Mouse (Mus musculus): Measurements from ENCODE around the gene Rnf227. TPM values are rescaled to one million over a fixed set of nuclear protein-coding genes. Genes with fewer than 3 reads are reported as not detected.
A peak's percentile ranks its signal among the peaks of the same experiment; 100 is the strongest.

Rnf227 gene
- total and polyA plus RNA-seq, 2 experiments from 2014 or later, result 127 to 241 TPM

GRCm38 (mm10) chr11:69356544-69356943, 16.3 kb downstream of the Rnf227 start:
- TF ChIP-seq CTCF (IDR thresholded peaks at IDR 0.05; ENCODE audit: low read depth), result no peak

GRCm38 (mm10) chr11:69357690-69358089, 17.4 kb downstream of the Rnf227 start:
- no peak for TF ChIP-seq CTCF (IDR thresholded peaks at IDR 0.05; ENCODE audit: low read depth)
- no peak for ATAC-seq
- peaks cover 85% of the 10 kb centered on the region for H3K36me3 ChIP-seq (ENCODE audit: insufficient read depth, low read length)
- DNase-seq (ENCODE audit: low spot score), result no peak
- H3K4me2 ChIP-seq (ENCODE audit: low read depth, low read length), result no peak overlapping the region
- no peak overlapping the region for H3K27ac ChIP-seq
- no peaks in the 10 kb centered on the region for H3K9me3 ChIP-seq (ENCODE audit: low read length)
- H3K4me3 ChIP-seq (ENCODE audit: low read length), result no peak overlapping the region
- no peaks in the 10 kb centered on the region for H3K27me3 ChIP-seq (ENCODE audit: insufficient read depth, low read length)
- no peaks in the 10 kb centered on the region for H3K4me1 ChIP-seq (ENCODE audit: insufficient read depth, low read length)
- no peak overlapping the region for H3K9ac ChIP-seq (replicated peaks; ENCODE audit: low read length)
- 94% methylated on average over 12 of the region's 12 CpGs for WGBS

More at GRCm38 (mm10) chr11:69356544-69356943, 16.3 kb downstream of the Rnf227 start:
- 91% methylated on average over 5 of the region's 5 CpGs for WGBS
- Histone ChIP-seq H3K4me2 (ENCODE audit: low read depth, low read length) (no peak overlapping the region), H3K36me3 (ENCODE audit: insufficient read depth, low read length) (peaks cover 95% of the 10 kb centered on the region), H3K27me3 (ENCODE audit: insufficient read depth, low read length) (no peaks in the 10 kb centered on the region), H3K4me3 (ENCODE audit: low read length) (no peak overlapping the region), H3K27ac (no peak overlapping the region), H3K4me1 (ENCODE audit: insufficient read depth, low read length) (no peaks in the 10 kb centered on the region), H3K9ac (replicated peaks; ENCODE audit: low read length) (no peak overlapping the region), H3K9me3 (ENCODE audit: low read length) (no peaks in the 10 kb centered on the region)
- ATAC-seq, result no peak
- DNase-seq (ENCODE audit: low spot score), result no peak

- H3K9me3 ChIP-seq (ENCODE audit: low read length), result no peaks in the 10 kb centered on the region
- no peak overlapping the region for H3K4me3 ChIP-seq (ENCODE audit: low read length)
- no peaks in the 10 kb centered on the region for H3K27me3 ChIP-seq (ENCODE audit: insufficient read depth, low read length)
- peaks cover 21% of the 10 kb centered on the region for H3K4me1 ChIP-seq (ENCODE audit: insufficient read depth, low read length)
- H3K4me2 ChIP-seq (ENCODE audit: low read depth, low read length), result no peak overlapping the region
- no peak overlapping the region for H3K27ac ChIP-seq
- no peak for ATAC-seq
- H3K36me3 ChIP-seq (ENCODE audit: insufficient read depth, low read length), result peaks cover 49% of the 10 kb centered on the region
- WGBS, result 33% methylated on average over 7 of the region's 7 CpGs
- no peak for TF ChIP-seq CTCF (IDR thresholded peaks at IDR 0.05; ENCODE audit: low read depth)
- no peak overlapping the region for H3K9ac ChIP-seq (replicated peaks; ENCODE audit: low read length)
- peak; percentile 21 for DNase-seq (ENCODE audit: low spot score)
These were observed 21.8 kb downstream of the Rnf227 start for GRCm38 (mm10) chr11:69362021-69362420.

GRCm38 (mm10) chr11:69362479-69362878, 22.2 kb downstream of the Rnf227 start:
- peaks cover 21% of the 10 kb centered on the region for H3K4me1 ChIP-seq (ENCODE audit: insufficient read depth, low read length)
- no peak overlapping the region for H3K27ac ChIP-seq
- H3K4me2 ChIP-seq (ENCODE audit: low read depth, low read length), result no peak overlapping the region
- no peaks in the 10 kb centered on the region for H3K27me3 ChIP-seq (ENCODE audit: insufficient read depth, low read length)
- ATAC-seq (no peak), DNase-seq (ENCODE audit: low spot score) (no peak)
- TF ChIP-seq CTCF (IDR thresholded peaks at IDR 0.05; ENCODE audit: low read depth), result 0 out of 2 replicates have a peak, but pooled peaks have one; percentile 4
- no peaks in the 10 kb centered on the region for H3K9me3 ChIP-seq (ENCODE audit: low read length)
- H3K9ac ChIP-seq (replicated peaks; ENCODE audit: low read length), result no peak overlapping the region
- H3K36me3 ChIP-seq (ENCODE audit: insufficient read depth, low read length), result peaks cover 45% of the 10 kb centered on the region
- no peak overlapping the region for H3K4me3 ChIP-seq (ENCODE audit: low read length)
- 78% methylated on average over 2 of the region's 2 CpGs for WGBS

- H3K9ac ChIP-seq (replicated peaks; ENCODE audit: low read length), result 0 out of 2 replicates have a peak overlapping the region, but pooled peaks have one; percentile 28
- DNase-seq (ENCODE audit: low spot score) (no peak), ATAC-seq (no peak)
- 0 out of 2 replicates have a peak overlapping the region, but pooled peaks have one; percentile 2 for H3K4me3 ChIP-seq (ENCODE audit: low read length)
- WGBS, result 32% methylated on average over 8 of the region's 8 CpGs
- H3K9me3 ChIP-seq (ENCODE audit: low read length), result no peaks in the 10 kb centered on the region
- H3K4me1 ChIP-seq (ENCODE audit: insufficient read depth, low read length), result peaks cover 21% of the 10 kb centered on the region
- TF ChIP-seq CTCF (IDR thresholded peaks at IDR 0.05; ENCODE audit: low read depth), result no peak
- H3K27ac ChIP-seq, result peak overlapping the region; percentile 88
- peak overlapping the region; percentile 93 for H3K4me2 ChIP-seq (ENCODE audit: low read depth, low read length)
- no peaks in the 10 kb centered on the region for H3K27me3 ChIP-seq (ENCODE audit: insufficient read depth, low read length)
- H3K36me3 ChIP-seq (ENCODE audit: insufficient read depth, low read length), result peaks cover 26% of the 10 kb centered on the region
These were observed 24.1 kb downstream of the Rnf227 start for GRCm38 (mm10) chr11:69364376-69364775.

- ATAC-seq (peak; percentile 76), DNase-seq (ENCODE audit: low spot score) (peak; percentile 94)
- WGBS, result 3% methylated on average over 6 of the region's 6 CpGs
- Histone ChIP-seq H3K4me3 (ENCODE audit: low read length) (0 out of 2 replicates have a peak overlapping the region, but pooled peaks have one; percentile 2), H3K36me3 (ENCODE audit: insufficient read depth, low read length) (peaks cover 20% of the 10 kb centered on the region), H3K27ac (peak overlapping the region; percentile 88), H3K4me2 (ENCODE audit: low read depth, low read length) (peak overlapping the region; percentile 93), H3K4me1 (ENCODE audit: insufficient read depth, low read length) (peaks cover 21% of the 10 kb centered on the region), H3K27me3 (ENCODE audit: insufficient read depth, low read length) (no peaks in the 10 kb centered on the region), H3K9ac (replicated peaks; ENCODE audit: low read length) (no peak overlapping the region), H3K9me3 (ENCODE audit: low read length) (no peaks in the 10 kb centered on the region)
- 0 out of 2 replicates have a peak, but pooled peaks have one; percentile 8 for TF ChIP-seq CTCF (IDR thresholded peaks at IDR 0.05; ENCODE audit: low read depth)
These were observed 24.6 kb downstream of the Rnf227 start for GRCm38 (mm10) chr11:69364910-69365309.

GRCm38 (mm10) chr11:69365722-69366121, 25.5 kb downstream of the Rnf227 start:
- no peak for TF ChIP-seq CTCF (IDR thresholded peaks at IDR 0.05; ENCODE audit: low read depth)
- Histone ChIP-seq H3K9ac (replicated peaks; ENCODE audit: low read length) (peak overlapping the region; percentile 35), H3K36me3 (ENCODE audit: insufficient read depth, low read length) (peaks cover 13% of the 10 kb centered on the region; the same call in 1 of the 2 replicates), H3K4me2 (ENCODE audit: low read depth, low read length) (peak overlapping the region; percentile 93), H3K27ac (peak overlapping the region; percentile 88), H3K4me1 (ENCODE audit: insufficient read depth, low read length) (peaks cover 23% of the 10 kb centered on the region), H3K9me3 (ENCODE audit: low read length) (no peaks in the 10 kb centered on the region), H3K4me3 (ENCODE audit: low read length) (peak overlapping the region; percentile 79), H3K27me3 (ENCODE audit: insufficient read depth, low read length) (no peaks in the 10 kb centered on the region)
- DNase-seq (ENCODE audit: low spot score) (no peak), ATAC-seq (no peak)
- 22% methylated on average over 6 of the region's 6 CpGs for WGBS

All from hindbrain, postnatal 0 days (tissue).